Mouse (Mus musculus) embryonic facial prominence, embryonic 11.5 days (tissue): ENCODE results near the gene Pten. TPM values are rescaled to one million over a fixed set of nuclear protein-coding genes. Genes with fewer than 3 reads are reported as not detected.

Experiments used
- ATAC-seq: fragments of 200-750 bp; cut with Nextera tagmentation; replicated peaks from 2 replicates; pipeline ENCODE4 v1.8.0; 2017; ENCODE audit warnings: low read depth; ENCODE audit not compliant: insufficient number of reproducible peaks, low FRiP score, low TSS enrichment
- DNase-seq: peaks from one replicate; pipeline ENCODE4 v3.0.0-alpha.2; 2015; ENCODE audit warnings: low spot score
- H3K27ac ChIP-seq: fragments of 300-500 bp; sonication (generic); replicated peaks from 2 replicates; pipeline ENCODE4 v1.5.1; 2014; ENCODE audit warnings: mild to moderate bottlenecking, low read depth, low read length, control low read depth
- H3K27me3 ChIP-seq: fragments of 300-500 bp; sonication (generic); 2 replicates; pipeline ENCODE4 v1.6.1; 2014; ENCODE audit warnings: mild to moderate bottlenecking, low read length, moderate library complexity, mixed read lengths; ENCODE audit not compliant: control insufficient read depth, insufficient read depth
- H3K36me3 ChIP-seq: fragments of 300-500 bp; sonication (generic); replicated peaks from 2 replicates; pipeline ENCODE4 v1.6.1; 2014; ENCODE audit warnings: low read depth, mild to moderate bottlenecking, low read length, moderate library complexity, mixed read lengths; ENCODE audit not compliant: control insufficient read depth, insufficient read depth
- H3K4me1 ChIP-seq: fragments of 300-500 bp; sonication (generic); 2 replicates; pipeline ENCODE4 v1.6.1; 2014; ENCODE audit warnings: low read length, mixed read lengths; ENCODE audit not compliant: control insufficient read depth, insufficient read depth
- H3K4me2 ChIP-seq: fragments of 300-500 bp; sonication (generic); 2 replicates; pipeline ENCODE4 v1.6.1; 2014; ENCODE audit warnings: low read depth, mild to moderate bottlenecking, control low read depth, low read length, moderate library complexity
- H3K4me3 ChIP-seq: fragments of 300-500 bp; sonication (generic); 2 replicates; pipeline ENCODE4 v1.5.1; 2014; ENCODE audit warnings: low read depth, low read length, control low read depth
- H3K9ac ChIP-seq: fragments of 300-500 bp; sonication (generic); replicated peaks from 2 replicates; pipeline ENCODE4 v1.6.1; 2014; ENCODE audit warnings: mild to moderate bottlenecking, control low read depth, low read length
- H3K9me3 ChIP-seq: fragments of 300-500 bp; sonication (generic); replicated peaks from 2 replicates; pipeline ENCODE4 v1.6.1; 2016; ENCODE audit warnings: mild to moderate bottlenecking, low read length, inconsistent platforms, mixed read lengths; ENCODE audit not compliant: control insufficient read depth
- WGBS: fragments of 180-500 bp; shearing (Covaris S2); extraction: QIAGEN DNeasy Blood & Tissue Kit; methylation state at CpG from one replicate; pipeline ENCODE4 v1.1.7; 2014; 5-methylcytosine and 5-hydroxymethylcytosine counted together
- polyA plus RNA-seq: library from polyadenylated mRNA; unstranded; fragments of >200 nt; fragmentation: Nextera tagmentation; extraction: Ambion mirVana; gene quantifications from 2 replicates; pipeline ENCODE4 v1.2.1, GENCODE M21; 2014

Gene Pten
- polyA plus RNA-seq, 1 experiment from 2014 or later: 8.4 TPM

DNA sequence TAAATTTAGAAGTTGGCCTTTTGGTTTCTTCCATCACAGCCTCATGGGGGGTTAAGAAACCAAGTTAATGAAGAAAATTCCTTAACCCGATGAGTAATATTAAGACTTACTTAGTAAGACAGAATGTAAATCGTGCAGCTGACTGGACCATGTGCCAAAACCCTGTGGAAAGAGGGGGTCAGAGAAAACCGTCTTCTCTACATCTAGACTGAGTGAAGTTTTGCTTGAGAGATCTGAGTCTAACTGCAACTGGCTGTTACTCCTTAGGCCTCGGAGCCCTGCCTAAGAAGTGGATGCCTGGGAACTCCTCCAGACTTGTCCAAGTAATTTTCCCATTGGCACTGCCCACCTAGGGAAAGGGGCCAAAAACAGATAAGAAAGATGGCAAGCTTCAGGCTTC lies 74.0 kb downstream of the Pten start:
- Histone ChIP-seq H3K9me3 (no peaks in the 10 kb centered on the region), H3K4me1 (no peaks in the 10 kb centered on the region), H3K27ac (no peak overlapping the region), H3K27me3 (no peaks in the 10 kb centered on the region), H3K4me2 (no peak overlapping the region), H3K9ac (no peak overlapping the region), H3K36me3 (no peaks in the 10 kb centered on the region), H3K4me3 (no peak overlapping the region)
- no peak for DNase-seq
- ATAC-seq: no peak
- WGBS: 95% methylated on average over 4 of the region's 4 CpGs

- DNase-seq (no peak), ATAC-seq (no peak)
- Histone ChIP-seq H3K9me3 (no peaks in the 10 kb centered on the region), H3K36me3 (no peaks in the 10 kb centered on the region), H3K27ac (no peak overlapping the region), H3K9ac (no peak overlapping the region), H3K4me2 (no peak overlapping the region), H3K27me3 (no peaks in the 10 kb centered on the region), H3K4me1 (no peaks in the 10 kb centered on the region), H3K4me3 (no peak overlapping the region)
- 92% methylated on average over 6 of the region's 6 CpGs for WGBS
These were observed 83.2 kb downstream of the Pten start for GRCm38 (mm10) chr19:32840491-32840890.

DNA sequence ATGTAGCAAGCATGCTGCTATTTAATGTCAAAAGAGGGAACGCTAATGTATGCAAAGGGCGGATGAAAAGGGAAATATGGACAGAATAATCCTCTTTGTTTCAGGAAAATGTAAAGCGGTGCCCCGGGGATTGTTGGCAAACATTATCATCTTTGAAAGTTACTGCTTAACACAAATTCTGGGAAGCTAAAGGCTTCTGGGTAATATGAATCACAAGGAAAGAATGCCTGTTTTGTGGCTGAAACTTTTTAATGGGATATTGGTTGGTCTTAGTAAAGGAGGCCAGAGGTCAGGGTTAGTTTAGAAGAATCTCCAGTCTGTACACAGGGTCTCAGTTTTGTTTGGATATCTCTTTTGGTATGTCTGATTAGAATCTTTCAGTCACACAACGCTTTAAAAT lies 87.2 kb downstream of the Pten start:
- Histone ChIP-seq H3K9ac (no peak overlapping the region), H3K4me2 (no peak overlapping the region), H3K4me1 (no peaks in the 10 kb centered on the region), H3K27me3 (no peaks in the 10 kb centered on the region), H3K27ac (no peak overlapping the region), H3K4me3 (no peak overlapping the region), H3K9me3 (no peaks in the 10 kb centered on the region), H3K36me3 (no peaks in the 10 kb centered on the region)
- no peak for ATAC-seq
- WGBS: 86% methylated on average over 5 of the region's 5 CpGs
- DNase-seq: no peak

DNA sequence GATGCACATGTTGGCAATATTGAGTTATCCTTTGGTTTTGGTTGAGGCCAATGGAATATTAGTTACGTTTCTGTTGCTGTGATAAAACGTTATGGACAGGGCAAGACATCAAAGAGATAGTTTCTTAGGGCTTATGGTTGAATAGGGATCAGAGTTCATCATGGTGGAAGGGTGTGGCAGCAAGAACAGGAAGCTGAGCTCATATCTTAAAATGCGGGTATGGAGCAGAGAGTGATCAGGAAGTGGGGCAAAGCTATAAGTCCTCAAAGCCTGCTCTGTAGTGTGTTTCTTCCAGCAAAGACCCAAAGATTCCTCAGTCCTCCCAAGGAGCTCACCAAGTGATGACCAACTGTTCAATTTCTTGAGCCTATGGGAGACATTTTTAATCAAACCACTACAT lies 90.7 kb downstream of the Pten start:
- Histone ChIP-seq H3K4me3 (no peak overlapping the region), H3K9ac (no peak overlapping the region), H3K27ac (no peak overlapping the region), H3K27me3 (no peaks in the 10 kb centered on the region), H3K9me3 (no peaks in the 10 kb centered on the region), H3K4me1 (no peaks in the 10 kb centered on the region), H3K4me2 (no peak overlapping the region), H3K36me3 (no peaks in the 10 kb centered on the region)
- no peak for ATAC-seq
- 86% methylated on average over 3 of the region's 3 CpGs for WGBS
- DNase-seq: no peak

GRCm38 (mm10) chr19:32852306-32852705 lies 95.0 kb downstream of the Pten start:
- WGBS: 75% methylated on average over 3 of the region's 3 CpGs

DNA sequence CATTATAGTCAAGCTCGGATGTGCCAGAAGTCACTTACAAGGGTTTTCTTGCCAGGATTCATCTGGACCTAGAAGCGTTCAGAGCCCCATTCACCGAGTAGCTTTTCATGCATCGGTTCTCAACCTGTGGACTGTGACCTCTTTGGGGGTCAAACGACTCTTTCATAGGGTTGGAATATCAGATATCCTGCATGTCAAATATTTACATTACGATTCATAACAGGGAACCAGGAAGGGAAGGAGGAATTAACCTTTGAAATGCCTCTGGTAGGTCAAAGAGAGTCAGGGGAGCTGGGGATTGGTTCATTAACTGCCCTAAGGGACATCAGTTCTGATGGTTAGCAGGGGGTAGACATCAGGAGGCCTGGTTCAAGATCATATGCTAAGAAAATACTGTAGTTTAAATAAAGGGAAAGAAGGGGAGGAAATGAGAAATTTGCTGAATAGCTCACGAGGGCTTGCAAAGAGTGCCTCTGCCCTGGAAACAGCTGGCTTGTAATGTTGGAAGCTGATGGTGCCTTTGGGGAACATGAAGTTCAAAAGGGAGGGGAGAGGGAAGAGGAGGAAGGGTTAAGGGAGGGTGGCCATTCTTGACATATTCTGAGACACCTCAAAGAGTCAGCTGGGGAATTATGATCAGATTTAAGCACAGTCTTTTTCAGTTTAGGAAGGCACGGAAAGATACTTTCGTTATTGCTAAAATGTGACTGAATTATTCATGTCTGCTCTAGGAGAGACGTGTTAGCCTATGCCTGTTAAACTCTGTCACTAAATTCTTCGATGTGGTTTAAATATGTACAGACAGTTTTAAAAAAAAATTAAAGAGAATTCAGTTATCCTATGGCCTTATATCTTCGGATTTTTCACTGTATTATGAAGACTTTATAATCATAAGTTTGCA lies 104.6 kb downstream of the Pten start:
- no peaks in the 10 kb centered on the region for H3K27me3 ChIP-seq
- H3K4me2 ChIP-seq: no peak overlapping the region
- no peaks in the 10 kb centered on the region for H3K9me3 ChIP-seq
- no peak; the same call in 1 of the 2 replicates for ATAC-seq
- no peak overlapping the region for H3K9ac ChIP-seq
- no peak overlapping the region for H3K27ac ChIP-seq
- peak; percentile 45 for DNase-seq
- H3K4me3 ChIP-seq: no peak overlapping the region
- no peaks in the 10 kb centered on the region for H3K4me1 ChIP-seq
- 61% methylated on average over 12 of the region's 12 CpGs for WGBS
- no peaks in the 10 kb centered on the region for H3K36me3 ChIP-seq

More at GRCm38 (mm10) chr19:32852306-32852705, 95.0 kb downstream of the Pten start:
- Histone ChIP-seq H3K9ac (no peak overlapping the region), H3K4me2 (no peak overlapping the region), H3K4me1 (no peaks in the 10 kb centered on the region), H3K36me3 (no peaks in the 10 kb centered on the region), H3K4me3 (no peak overlapping the region), H3K27me3 (no peaks in the 10 kb centered on the region), H3K27ac (no peak overlapping the region), H3K9me3 (no peaks in the 10 kb centered on the region)
- DNase-seq: no peak
- ATAC-seq: no peak

GRCm38 (mm10) chr19:32866765-32867164 lies 109.5 kb downstream of the Pten start:
- no peak for ATAC-seq
- Histone ChIP-seq H3K9ac (no peak overlapping the region), H3K9me3 (no peaks in the 10 kb centered on the region), H3K4me1 (no peaks in the 10 kb centered on the region), H3K27me3 (no peaks in the 10 kb centered on the region), H3K4me2 (peak overlapping the region; percentile 19; the same call in 1 of the 2 replicates), H3K27ac (no peak overlapping the region), H3K36me3 (no peaks in the 10 kb centered on the region), H3K4me3 (peak overlapping the region; percentile 14)
- WGBS: 4% methylated on average over 13 of the region's 13 CpGs
- no peak for DNase-seq

DNA sequence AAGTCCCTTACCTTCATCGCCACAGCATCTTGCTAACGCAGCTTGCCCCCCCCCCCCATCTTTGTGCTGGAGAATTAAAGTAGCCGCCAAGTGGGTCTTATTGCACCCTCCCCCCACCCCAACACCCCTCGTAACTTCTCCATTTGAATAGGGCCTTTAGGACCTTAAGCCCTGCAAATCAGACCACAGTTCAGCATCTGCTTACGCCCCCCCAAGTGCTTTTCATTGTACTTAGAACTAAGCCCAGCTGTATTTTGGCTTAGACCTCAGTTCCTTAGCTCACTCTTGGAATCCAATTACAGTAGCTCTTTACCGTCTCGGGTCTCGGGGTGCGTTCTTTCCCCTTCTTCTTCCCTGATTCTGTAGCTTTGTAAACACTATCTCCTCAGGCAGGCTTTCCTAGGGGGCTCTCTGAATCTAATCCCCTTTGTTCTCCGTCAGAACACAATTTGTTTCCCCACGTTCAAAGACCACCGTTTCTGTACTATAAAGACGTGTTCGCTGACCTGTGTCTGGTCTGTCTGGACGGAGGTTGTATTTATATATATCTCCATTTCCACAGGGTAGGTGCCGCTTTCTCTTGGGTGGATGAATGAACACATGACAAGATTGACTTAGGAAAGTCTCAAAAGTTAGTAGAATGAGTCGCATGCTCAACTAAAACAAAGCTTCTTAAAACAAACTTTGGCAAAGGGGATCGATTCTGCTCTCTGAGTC lies 110.0 kb downstream of the Pten start:
- ATAC-seq: no peak
- Histone ChIP-seq H3K4me1 (no peaks in the 10 kb centered on the region), H3K4me3 (peak overlapping the region; percentile 14), H3K9ac (no peak overlapping the region; the same call in 1 of the 2 replicates), H3K27ac (no peak overlapping the region), H3K4me2 (peak overlapping the region; percentile 19; the same call in 1 of the 2 replicates), H3K9me3 (no peaks in the 10 kb centered on the region), H3K36me3 (no peaks in the 10 kb centered on the region), H3K27me3 (no peaks in the 10 kb centered on the region)
- DNase-seq: peak; percentile 55
- WGBS: 4% methylated on average over 18 of the region's 18 CpGs
